Mouse (Mus musculus) liver, embryonic 14.5 days (tissue): ENCODE measurements at regions not wholly inside any gene's neighbourhood (a gene's known extent, or its start where the extent isn't known, plus 50 kb on each side); places are given as distances from the start of the nearest gene placed in this dataset.

Experiments
- CTCF ChIP-seq: IDR thresholded peaks from 2 replicates; pipeline ENCODE4 v1.5.1; 2016; ENCODE audit warnings: antibody characterized with exemption, low read depth, control low read depth
- EP300 ChIP-seq: IDR thresholded peaks from 2 replicates; pipeline ENCODE4 v1.6.1; 2016; ENCODE audit warnings: antibody characterized with exemption, low read depth

GRCm38 (mm10) chr4:12418086-12418485 lies 246.3 kb upstream of the Fam92a start:
- TF ChIP-seq CTCF (no peak), EP300 (no peak)
